Mouse (Mus musculus) heart, embryonic 12.5 days (tissue): Measurements from ENCODE around the gene Echdc1. TPM values are rescaled to one million over a fixed set of nuclear protein-coding genes. Genes with fewer than 3 reads are reported as not detected.
"Not testable (repeated sequence)": the region's sequence is repeated elsewhere in the genome, so short reads cannot be mapped to it uniquely, and the experiment has no call there.

Source experiments
- ATAC-seq: fragments of 200-750 bp; cut with Nextera tagmentation; 2 replicates; pipeline ENCODE4 v1.8.0; 2017; ENCODE audit warnings: moderate TSS enrichment, moderate library complexity; ENCODE audit not compliant: insufficient number of reproducible peaks, low FRiP score
- H3K27ac ChIP-seq: fragments of 300-500 bp; sonication (generic); 2 replicates; pipeline ENCODE4 v1.5.1; 2016; ENCODE audit warnings: mild to moderate bottlenecking, moderate library complexity; ENCODE audit not compliant: poor library complexity, severe bottlenecking
- H3K27me3 ChIP-seq: fragments of 300-500 bp; sonication (generic); replicated peaks from 2 replicates; pipeline ENCODE4 v1.6.1; 2016; ENCODE audit warnings: mild to moderate bottlenecking, moderate library complexity
- H3K36me3 ChIP-seq: fragments of 300-500 bp; sonication (generic); 2 replicates; pipeline ENCODE4 v1.6.1; 2016; ENCODE audit warnings: mild to moderate bottlenecking, moderate library complexity
- H3K4me1 ChIP-seq: fragments of 300-500 bp; sonication (generic); replicated peaks from 2 replicates; pipeline ENCODE4 v1.6.1; 2016; ENCODE audit warnings: mild to moderate bottlenecking
- H3K4me2 ChIP-seq: fragments of 300-500 bp; sonication (generic); 2 replicates; pipeline ENCODE4 v1.6.1; 2016; ENCODE audit warnings: mild to moderate bottlenecking, moderate library complexity
- H3K4me3 ChIP-seq: fragments of 300-500 bp; sonication (generic); 2 replicates; pipeline ENCODE4 v1.5.1; 2016; ENCODE audit warnings: mild to moderate bottlenecking
- H3K9ac ChIP-seq: fragments of 300-500 bp; sonication (generic); 2 replicates; pipeline ENCODE4 v1.6.1; 2016; ENCODE audit warnings: mild to moderate bottlenecking, moderate library complexity
- H3K9me3 ChIP-seq: fragments of 300-500 bp; sonication (generic); replicated peaks from 2 replicates; pipeline ENCODE4 v1.6.1; 2016; ENCODE audit warnings: mild to moderate bottlenecking, moderate library complexity
- WGBS: fragments of 180-500 bp; shearing (Covaris S2); methylation state at CpG from one replicate; pipeline ENCODE4 v1.1.7; 2016; 5-methylcytosine and 5-hydroxymethylcytosine counted together
- polyA plus RNA-seq: library from polyadenylated mRNA; unstranded; fragments of >200 nt; fragmentation: Nextera tagmentation; extraction: Ambion mirVana; gene quantifications from 2 replicates; pipeline ENCODE4 v1.2.1, GENCODE M21; 2016

Gene Echdc1
- polyA plus RNA-seq, 1 experiment from 2014 or later = 27.2 TPM

DNA sequence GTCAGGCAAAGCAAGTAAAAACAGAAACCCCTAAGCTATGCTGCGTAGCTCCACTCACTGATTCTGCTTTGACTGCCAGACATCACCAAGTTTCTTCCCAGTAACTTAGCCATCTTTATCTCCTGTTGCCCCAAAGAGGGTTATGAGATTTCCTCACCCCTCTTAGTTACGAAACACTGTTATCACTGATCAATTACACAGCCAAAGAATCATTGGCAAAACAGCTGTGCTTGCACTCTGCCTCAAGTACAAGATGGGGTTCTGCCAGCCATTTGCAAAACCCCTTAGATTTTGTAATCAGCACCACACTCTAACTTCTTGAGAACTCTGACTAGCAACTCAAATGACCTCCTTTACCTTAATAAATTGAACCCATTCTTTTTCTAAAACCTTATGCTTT is 38.5 kb downstream of the Echdc1 start:
- Histone ChIP-seq H3K4me3 (no peak overlapping the region), H3K36me3 (peaks cover 29% of the 10 kb centered on the region), H3K27me3 (no peaks in the 10 kb centered on the region), H3K4me2 (no peak overlapping the region), H3K9me3 (no peaks in the 10 kb centered on the region), H3K9ac (no peak overlapping the region), H3K4me1 (peaks cover 7% of the 10 kb centered on the region), H3K27ac (no peak overlapping the region)
- 72% methylated on average over 2 of the region's 2 CpGs for WGBS
- ATAC-seq = no peak

GRCm38 (mm10) chr10:29352575-29352974 is 39.6 kb downstream of the Echdc1 start:
- Histone ChIP-seq H3K9me3 (no peaks in the 10 kb centered on the region), H3K4me1 (peaks cover 14% of the 10 kb centered on the region), H3K36me3 (peaks cover 17% of the 10 kb centered on the region), H3K27me3 (no peaks in the 10 kb centered on the region), H3K4me2 (no peak overlapping the region), H3K4me3 (no peak overlapping the region), H3K27ac (no peak overlapping the region), H3K9ac (no peak overlapping the region)
- whole genome bisulfite sequencing = 29% methylated on average over 3 of the region's 3 CpGs
- ATAC-seq = no peak; the same call in 1 of the 2 replicates

GRCm38 (mm10) chr10:29354183-29354582 is 41.2 kb downstream of the Echdc1 start:
- Histone ChIP-seq H3K36me3 (peaks cover 15% of the 10 kb centered on the region), H3K9me3 (no peaks in the 10 kb centered on the region), H3K27me3 (no peaks in the 10 kb centered on the region), H3K4me2 (no peak overlapping the region), H3K4me1 (peaks cover 14% of the 10 kb centered on the region), H3K9ac (no peak overlapping the region), H3K4me3 (no peak overlapping the region), H3K27ac (no peak overlapping the region)
- ATAC-seq = no peak
- WGBS = 88% methylated on average over 7 of the region's 7 CpGs

GRCm38 (mm10) chr10:29361095-29361463 is 48.1 kb downstream of the Echdc1 start:
- peak overlapping the region; percentile 98 for H3K4me3 ChIP-seq
- WGBS = 4% methylated on average over 6 of the region's 6 CpGs
- no peak for ATAC-seq
- peaks cover 11% of the 10 kb centered on the region for H3K4me1 ChIP-seq
- H3K9ac ChIP-seq = peak overlapping the region; percentile 99
- peak overlapping the region; percentile 72 for H3K4me2 ChIP-seq
- H3K27ac ChIP-seq = peak overlapping the region; percentile 98
- no peaks in the 10 kb centered on the region for H3K36me3 ChIP-seq
- H3K27me3 ChIP-seq = no peaks in the 10 kb centered on the region
- H3K9me3 ChIP-seq = no peaks in the 10 kb centered on the region

GRCm38 (mm10) chr10:29361464-29362196 is 48.7 kb downstream of the Echdc1 start:
- peak overlapping the region; percentile 72 for H3K4me2 ChIP-seq
- no peaks in the 10 kb centered on the region for H3K9me3 ChIP-seq
- peak overlapping the region; percentile 98 for H3K4me3 ChIP-seq
- WGBS = under 1% methylated on average over 100 of the region's 100 CpGs
- no peaks in the 10 kb centered on the region for H3K27me3 ChIP-seq
- no peaks in the 10 kb centered on the region for H3K36me3 ChIP-seq
- peak; percentile 97 for ATAC-seq
- H3K9ac ChIP-seq = peak overlapping the region; percentile 99
- peaks cover 9% of the 10 kb centered on the region for H3K4me1 ChIP-seq
- H3K27ac ChIP-seq = peak overlapping the region; percentile 98

DNA sequence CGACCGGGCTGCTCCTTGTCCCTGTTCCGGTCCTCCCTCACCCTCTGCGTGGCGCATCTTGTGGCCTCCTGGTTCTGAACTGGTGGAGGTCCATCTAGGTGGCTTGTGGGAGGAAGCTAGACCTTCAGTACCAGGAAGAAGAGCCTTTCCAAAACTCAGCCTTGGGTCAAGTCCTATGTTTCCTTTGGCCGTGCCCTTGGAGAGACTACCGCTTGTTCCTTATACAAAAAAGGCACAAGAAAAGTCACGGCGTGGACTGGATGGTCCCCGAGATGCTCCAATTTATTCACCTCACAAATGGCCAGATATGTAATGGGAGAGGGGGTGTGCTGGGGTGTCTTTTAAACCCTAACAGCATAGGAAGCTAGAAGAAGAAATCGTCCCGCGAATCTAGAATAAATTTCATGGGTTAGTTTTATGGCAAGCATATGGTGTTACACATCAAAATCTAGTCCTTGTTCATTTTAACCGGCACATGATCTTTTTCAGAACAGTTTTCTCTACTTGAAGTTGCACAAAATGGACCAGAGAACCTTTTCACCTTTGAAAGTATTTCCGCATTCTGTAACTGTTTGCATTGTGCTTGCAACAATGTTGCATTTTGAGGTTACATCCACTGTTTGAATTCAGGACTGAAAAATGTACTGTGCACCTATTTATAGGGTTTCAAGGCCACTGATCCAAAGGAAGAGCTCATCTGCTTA is 49.4 kb downstream of the Echdc1 start, which contains the start of gene Rnf146:
TSS of gene Rnf146 (minus strand) at position 246 of the 704 bp plus-strand sequence.
- Histone ChIP-seq H3K27me3 (no peaks in the 10 kb centered on the region), H3K4me3 (peak within 1 kb of the TSS; percentile 98), H3K4me2 (peak within 1 kb of the TSS; percentile 72), H3K27ac (peak within 1 kb of the TSS; percentile 98), H3K4me1 (peaks cover 4% of the 10 kb centered on the region; the same call in 1 of the 2 replicates), H3K9me3 (no peaks in the 10 kb centered on the region), H3K36me3 (no peaks in the 10 kb centered on the region), H3K9ac (peak within 1 kb of the TSS; percentile 99)
- 9% methylated on average over 15 of the region's 15 CpGs for WGBS
- ATAC-seq = peak; percentile 48

GRCm38 (mm10) chr10:29374065-29374464 is 61.1 kb downstream of the Echdc1 start:
- no peak for ATAC-seq

GRCm38 (mm10) chr10:29381558-29381957 is 68.6 kb downstream of the Echdc1 start:
- Histone ChIP-seq H3K4me1 (no peaks in the 10 kb centered on the region), H3K27ac (no peak overlapping the region), H3K9me3 (no peaks in the 10 kb centered on the region), H3K27me3 (no peaks in the 10 kb centered on the region), H3K36me3 (no peaks in the 10 kb centered on the region), H3K9ac (no peak overlapping the region), H3K4me2 (no peak overlapping the region), H3K4me3 (no peak overlapping the region)
- WGBS = 56% methylated on average over 2 of the region's 2 CpGs
- no peak for ATAC-seq

More at GRCm38 (mm10) chr10:29374065-29374464, 61.1 kb downstream of the Echdc1 start:
- H3K27ac ChIP-seq = no peak overlapping the region
- H3K4me1 ChIP-seq = no peaks in the 10 kb centered on the region
- no peaks in the 10 kb centered on the region for H3K9me3 ChIP-seq
- no peak overlapping the region for H3K9ac ChIP-seq
- no peaks in the 10 kb centered on the region for H3K36me3 ChIP-seq
- H3K4me2 ChIP-seq = no peak overlapping the region
- no peak overlapping the region for H3K4me3 ChIP-seq
- H3K27me3 ChIP-seq = no peaks in the 10 kb centered on the region
- 82% methylated on average over 5 of the region's 5 CpGs for WGBS

GRCm38 (mm10) chr10:29394890-29395289 is 81.9 kb downstream of the Echdc1 start:
- not testable (repeated sequence) for H3K27ac ChIP-seq, H3K4me3 ChIP-seq, H3K27me3 ChIP-seq, H3K9me3 ChIP-seq, ATAC-seq, H3K9ac ChIP-seq, H3K36me3 ChIP-seq, H3K4me2 ChIP-seq, H3K4me1 ChIP-seq
- WGBS = 67% methylated on average over 2 of the region's 2 CpGs
